Mouse (Mus musculus) testis, adult 2 months (tissue): ENCODE data around the gene Rnf34. TPM values are rescaled to one million over a fixed set of nuclear protein-coding genes. Genes with fewer than 3 reads are reported as not detected.
A peak's percentile ranks its signal among the peaks of the same experiment; 100 is the strongest.

Experiments
- H3K27ac ChIP-seq: fragments of 200-500 bp; 2 replicates; pipeline ENCODE4 v1.5.1; 2012; ENCODE audit warnings: low read depth, low read length; ENCODE audit not compliant: control insufficient read depth, insufficient read depth
- H3K27me3 ChIP-seq: fragments of 200-500 bp; 2 replicates; pipeline ENCODE4 v1.6.1; 2012; ENCODE audit warnings: mild to moderate bottlenecking, low read length, moderate library complexity; ENCODE audit not compliant: control insufficient read depth, insufficient read depth
- H3K36me3 ChIP-seq: fragments of 200-500 bp; 2 replicates; pipeline ENCODE4 v1.6.1; 2012; ENCODE audit warnings: mild to moderate bottlenecking, low read length; ENCODE audit not compliant: control insufficient read depth, insufficient read depth
- H3K4me1 ChIP-seq: fragments of 200-500 bp; 2 replicates; pipeline ENCODE4 v1.6.1; 2012; ENCODE audit warnings: low read length; ENCODE audit not compliant: control insufficient read depth, insufficient read depth
- H3K4me3 ChIP-seq: fragments of 200-500 bp; 2 replicates; pipeline ENCODE4 v1.5.1; 2012; ENCODE audit warnings: low read depth, mild to moderate bottlenecking, low read length, moderate library complexity, mixed read lengths; ENCODE audit not compliant: control insufficient read depth
- CTCF ChIP-seq: fragments of 200-500 bp; IDR thresholded peaks from 2 replicates; pipeline ENCODE4 v1.5.1; 2012; ENCODE audit warnings: low read depth, mild to moderate bottlenecking, inconsistent platforms, low read length, moderate library complexity; ENCODE audit not compliant: control insufficient read depth, insufficient read depth, insufficient replicate concordance
- POLR2A ChIP-seq: fragments of 200-500 bp; IDR thresholded peaks from 2 replicates; pipeline ENCODE4 v1.6.1; 2012; ENCODE audit warnings: low read depth, mild to moderate bottlenecking, inconsistent platforms, low read length, moderate library complexity; ENCODE audit not compliant: control insufficient read depth
- polyA plus RNA-seq: library from polyadenylated mRNA; depleted of rRNA; stranded (reverse); fragments of >200 nt; gene quantifications from 2 replicates; pipeline ENCODE4 v1.2.3, GENCODE M21; 2012

Rnf34 gene
- polyA plus RNA-seq, 1 experiment = 27.3 TPM

- Histone ChIP-seq H3K36me3 (no peaks in the 10 kb centered on the region; the same call in 1 of the 2 replicates), H3K4me3 (peak within 1 kb of the TSS; percentile 99), H3K27me3 (no peaks in the 10 kb centered on the region), H3K27ac (peak within 1 kb of the TSS; percentile 99), H3K4me1 (no peaks in the 10 kb centered on the region; the same call in 1 of the 2 replicates)
- TF ChIP-seq POLR2A (peak; percentile 79), CTCF (no peak)
Measured at GRCm38 (mm10) chr5:122820777-122821523, 28.9 kb upstream of the Rnf34 start, which contains the start of gene Anapc5. TSS of gene Anapc5 (minus strand) at chr5:122821339.

- no peaks in the 10 kb centered on the region; the same call in 1 of the 2 replicates for H3K36me3 ChIP-seq
- H3K27ac ChIP-seq = peak overlapping the region; percentile 47
- TF ChIP-seq CTCF (no peak), POLR2A (no peak)
- H3K4me1 ChIP-seq = no peaks in the 10 kb centered on the region; the same call in 1 of the 2 replicates
- no peaks in the 10 kb centered on the region for H3K27me3 ChIP-seq
- H3K4me3 ChIP-seq = peak overlapping the region; percentile 52; the same call in 1 of the 2 replicates
Measured at GRCm38 (mm10) chr5:122821524-122821885, 28.3 kb upstream of the Rnf34 start.

- Histone ChIP-seq H3K27me3 (no peaks in the 10 kb centered on the region), H3K4me3 (no peak overlapping the region), H3K36me3 (no peaks in the 10 kb centered on the region; the same call in 1 of the 2 replicates), H3K4me1 (no peaks in the 10 kb centered on the region; the same call in 1 of the 2 replicates), H3K27ac (no peak overlapping the region)
- TF ChIP-seq POLR2A (no peak), CTCF (no peak)
Measured at GRCm38 (mm10) chr5:122822441-122822840, 27.4 kb upstream of the Rnf34 start.

GRCm38 (mm10) chr5:122823976-122824375, 25.9 kb upstream of the Rnf34 start:
- no peak for TF ChIP-seq CTCF
- TF ChIP-seq POLR2A = no peak
- Histone ChIP-seq H3K36me3 (no peaks in the 10 kb centered on the region), H3K4me1 (no peaks in the 10 kb centered on the region; the same call in 1 of the 2 replicates), H3K27me3 (no peaks in the 10 kb centered on the region), H3K27ac (no peak overlapping the region), H3K4me3 (no peak overlapping the region)

GRCm38 (mm10) chr5:122824450-122824849, 25.4 kb upstream of the Rnf34 start:
- H3K4me3 ChIP-seq = no peak overlapping the region
- H3K27ac ChIP-seq = no peak overlapping the region
- no peaks in the 10 kb centered on the region for H3K36me3 ChIP-seq
- H3K4me1 ChIP-seq = no peaks in the 10 kb centered on the region; the same call in 1 of the 2 replicates
- no peaks in the 10 kb centered on the region for H3K27me3 ChIP-seq
- no peak for TF ChIP-seq CTCF
- no peak for TF ChIP-seq POLR2A

GRCm38 (mm10) chr5:122825099-122825498, 24.7 kb upstream of the Rnf34 start:
- Histone ChIP-seq H3K4me3 (no peak overlapping the region), H3K27me3 (no peaks in the 10 kb centered on the region), H3K27ac (no peak overlapping the region), H3K36me3 (no peaks in the 10 kb centered on the region), H3K4me1 (no peaks in the 10 kb centered on the region; the same call in 1 of the 2 replicates)
- TF ChIP-seq CTCF (no peak), POLR2A (no peak)

GRCm38 (mm10) chr5:122832536-122832935, 17.3 kb upstream of the Rnf34 start:
- TF ChIP-seq CTCF (no peak), POLR2A (no peak)
- H3K36me3 ChIP-seq = no peaks in the 10 kb centered on the region
- H3K4me3 ChIP-seq = no peak overlapping the region

More at GRCm38 (mm10) chr5:122832536-122832935, 17.3 kb upstream of the Rnf34 start:
- Histone ChIP-seq H3K27ac (no peak overlapping the region), H3K4me1 (no peaks in the 10 kb centered on the region), H3K27me3 (no peaks in the 10 kb centered on the region)
